Mouse (Mus musculus) liver, postnatal 0 days (tissue): ENCODE measurements around the gene Patl2.

Experiments
- CTCF ChIP-seq: sonication (generic); IDR thresholded peaks from 2 replicates; pipeline ENCODE4 v1.5.1; 2016; ENCODE audit warnings: antibody characterized with exemption, low read depth
- EP300 ChIP-seq: IDR thresholded peaks from 2 replicates; pipeline ENCODE4 v1.6.1; 2016; ENCODE audit warnings: antibody characterized with exemption, low read depth, mild to moderate bottlenecking

- TF ChIP-seq CTCF (no peak), EP300 (no peak)
Measured at GRCm38 (mm10) chr2:122162529-122162928, 23.5 kb downstream of the Patl2 start.
